Mouse (Mus musculus) layer of hippocampus, adult 8-10 months (tissue): Measurements from ENCODE around the gene Zfhx2. TPM values are rescaled to one million over a fixed set of nuclear protein-coding genes. Genes with fewer than 3 reads are reported as not detected.

ENCODE experiments used
- DNase-seq, 2 experiments: peaks; one replicate each; pipeline ENCODE4 v3.0.0; 2022; ENCODE audit warnings: low spot score in 2 of 2
- total RNA-seq, 4 experiments: library from RNA; stranded (reverse); gene quantifications; 2 replicates each; pipeline ENCODE4 v1.2.4; 2022

The Zfhx2 gene
- total RNA-seq, result 10 to 100 TPM; 45.9 to 69.4 (median 55.7) TPM

- peak; percentile 96 for DNase-seq
Measured at GRCm38 (mm10) chr14:55092011-55092577, at the start of gene Zfhx2. TSS of gene Zfhx2 (minus strand) at chr14:55092324.

GRCm38 (mm10) chr14:55139313-55139712 is 47.2 kb upstream of the Zfhx2 start:
- DNase-seq, result no peak

- DNase-seq, result no peak
Measured at GRCm38 (mm10) chr14:55135676-55136075, 43.6 kb upstream of the Zfhx2 start.

- DNase-seq, result no peak
Measured at GRCm38 (mm10) chr14:55126521-55126920, 34.4 kb upstream of the Zfhx2 start.

GRCm38 (mm10) chr14:55125711-55126110 is 33.6 kb upstream of the Zfhx2 start:
- no peak for DNase-seq

GRCm38 (mm10) chr14:55122359-55122758 is 30.2 kb upstream of the Zfhx2 start:
- DNase-seq, result no peak

GRCm38 (mm10) chr14:55121947-55122346 is 29.8 kb upstream of the Zfhx2 start:
- peak in 1 of 2 experiments; percentile 63 for DNase-seq

GRCm38 (mm10) chr14:55119421-55120134 is 27.5 kb upstream of the Zfhx2 start:
- DNase-seq, result no peak

GRCm38 (mm10) chr14:55118852-55119251 is 26.7 kb upstream of the Zfhx2 start:
- peak; percentile 34 to 57 for DNase-seq

- DNase-seq, result peak in 1 of 2 experiments; percentile 74
Measured at GRCm38 (mm10) chr14:55116425-55117200, 24.5 kb upstream of the Zfhx2 start, which contains the start of gene Jph4. TSS of gene Jph4 (minus strand) at chr14:55116935.

GRCm38 (mm10) chr14:55115846-55116245 is 23.7 kb upstream of the Zfhx2 start:
- DNase-seq, result no peak

GRCm38 (mm10) chr14:55114759-55115701 is 22.9 kb upstream of the Zfhx2 start:
- DNase-seq, result peak in 1 of 2 experiments; percentile 65

GRCm38 (mm10) chr14:55113975-55114645 is 22.0 kb upstream of the Zfhx2 start:
- DNase-seq, result peak in 1 of 2 experiments; percentile 60

- DNase-seq, result peak in 1 of 2 experiments; percentile 29
Measured at GRCm38 (mm10) chr14:55113351-55113974, 21.3 kb upstream of the Zfhx2 start.

- DNase-seq, result peak in 1 of 2 experiments; percentile 67
Measured at GRCm38 (mm10) chr14:55111720-55112119, 19.6 kb upstream of the Zfhx2 start.

- DNase-seq, result no peak
Measured at GRCm38 (mm10) chr14:55110076-55110475, 18.0 kb upstream of the Zfhx2 start.

- DNase-seq, result no peak
Measured at GRCm38 (mm10) chr14:55109048-55109873, 17.1 kb upstream of the Zfhx2 start.

GRCm38 (mm10) chr14:55108202-55108870 is 16.2 kb upstream of the Zfhx2 start:
- DNase-seq, result peak; percentile 79 to 87
